Mouse (Mus musculus): ENCODE results near the gene Ano2. TPM values are rescaled to one million over a fixed set of nuclear protein-coding genes. Genes with fewer than 3 reads are reported as not detected.

The Ano2 gene
- polyA plus RNA-seq, 1 experiment from 2014 or later = 0.27 TPM

DNA sequence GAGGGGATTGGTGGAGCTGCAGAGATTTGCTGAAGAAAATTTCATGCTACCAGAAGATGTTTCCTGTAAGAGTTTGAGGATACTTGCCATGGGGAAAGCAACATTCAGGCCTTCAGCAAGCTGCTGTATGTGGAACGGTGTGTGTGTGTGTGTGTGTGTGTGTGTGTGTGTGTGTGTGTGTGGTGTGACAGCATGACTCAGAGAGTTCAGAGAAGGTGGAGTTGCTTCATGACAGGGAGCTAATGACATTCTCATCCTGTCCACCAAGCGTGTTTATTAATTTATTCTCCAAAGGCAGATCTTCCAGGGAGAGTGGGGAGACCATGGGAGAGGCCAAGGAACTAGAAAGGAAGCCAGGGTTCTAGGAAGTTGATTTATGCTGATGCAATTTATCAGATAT is 26.3 kb upstream of the Ano2 start:
- Histone ChIP-seq H3K36me3 (ENCODE audit: control insufficient read depth, insufficient read depth, low read length) (no peaks in the 10 kb centered on the region), H3K9ac (ENCODE audit: low read depth, low read length) (no peak overlapping the region), H3K4me3 (ENCODE audit: low read length) (no peak overlapping the region), H3K4me1 (ENCODE audit: control insufficient read depth, insufficient read depth, low read length) (no peaks in the 10 kb centered on the region), H3K9me3 (ENCODE audit: control insufficient read depth, low read length) (no peaks in the 10 kb centered on the region), H3K4me2 (replicated peaks; ENCODE audit: low read depth, low read length) (no peak overlapping the region), H3K27ac (ENCODE audit: low read depth, low read length) (no peak overlapping the region), H3K27me3 (ENCODE audit: control insufficient read depth, insufficient read depth, low read length) (no peaks in the 10 kb centered on the region)
- ATAC-seq (ENCODE audit: low FRiP score, low TSS enrichment) = no peak
- 70% methylated on average over 2 of the region's 2 CpGs for WGBS

DNA sequence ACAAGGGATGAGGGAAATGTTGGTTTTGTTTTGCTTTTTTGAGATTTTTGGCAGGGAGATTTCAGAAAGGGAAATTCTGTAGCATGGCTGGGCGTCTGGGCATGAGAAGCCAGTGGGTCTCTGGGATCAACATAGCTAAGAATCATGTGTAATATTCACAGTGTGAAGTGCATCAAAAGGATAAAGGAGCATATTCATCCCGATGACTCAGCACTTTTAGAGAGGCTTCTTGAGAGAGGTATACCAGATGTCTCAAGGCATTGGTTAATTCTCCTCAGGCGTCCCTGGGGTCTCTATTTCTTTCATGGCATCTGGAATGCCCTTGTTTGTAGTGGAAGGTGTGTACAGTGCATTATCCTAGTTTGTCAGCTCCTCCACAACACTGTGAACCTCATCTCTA is 18.4 kb upstream of the Ano2 start:
- H3K4me2 ChIP-seq (replicated peaks; ENCODE audit: low read depth, low read length) = no peak overlapping the region
- no peaks in the 10 kb centered on the region for H3K4me1 ChIP-seq (ENCODE audit: control insufficient read depth, insufficient read depth, low read length)
- no peak overlapping the region for H3K9ac ChIP-seq (ENCODE audit: low read depth, low read length)
- no peak overlapping the region for H3K27ac ChIP-seq (ENCODE audit: low read depth, low read length)
- no peak for ATAC-seq (ENCODE audit: low FRiP score, low TSS enrichment)
- WGBS = 86% methylated on average over 3 of the region's 3 CpGs
- no peaks in the 10 kb centered on the region for H3K36me3 ChIP-seq (ENCODE audit: control insufficient read depth, insufficient read depth, low read length)
- no peak overlapping the region for H3K4me3 ChIP-seq (ENCODE audit: low read length)
- no peaks in the 10 kb centered on the region for H3K9me3 ChIP-seq (ENCODE audit: control insufficient read depth, low read length)
- H3K27me3 ChIP-seq (ENCODE audit: control insufficient read depth, insufficient read depth, low read length) = no peaks in the 10 kb centered on the region

DNA sequence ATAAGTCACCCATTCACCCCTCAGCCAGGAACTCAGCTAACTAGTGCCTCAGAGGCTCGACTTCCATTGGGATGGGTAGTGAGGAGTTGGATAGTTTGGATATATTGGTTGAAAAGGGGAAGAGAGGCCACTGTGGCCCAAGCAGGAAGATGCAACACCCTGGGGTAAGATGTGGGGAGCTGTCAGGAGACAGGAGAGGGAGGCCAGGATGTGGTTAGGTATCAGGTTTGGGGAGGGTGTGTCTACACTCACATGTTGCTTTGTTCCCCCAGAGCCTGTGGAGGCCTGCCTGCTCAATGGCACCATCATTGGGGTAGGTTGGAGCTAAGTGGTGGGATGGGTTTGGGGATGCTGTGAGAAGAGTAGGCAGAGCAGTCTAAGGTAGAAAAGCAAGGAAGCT is 11.7 kb upstream of the Ano2 start:
- no peak overlapping the region for H3K4me3 ChIP-seq (ENCODE audit: low read length)
- H3K9ac ChIP-seq (ENCODE audit: low read depth, low read length) = no peak overlapping the region
- no peak for ATAC-seq (ENCODE audit: low FRiP score, low TSS enrichment)
- no peaks in the 10 kb centered on the region for H3K36me3 ChIP-seq (ENCODE audit: control insufficient read depth, insufficient read depth, low read length)
- 77% methylated on average over 1 of the region's 1 CpGs for WGBS
- H3K27ac ChIP-seq (ENCODE audit: low read depth, low read length) = no peak overlapping the region
- H3K27me3 ChIP-seq (ENCODE audit: control insufficient read depth, insufficient read depth, low read length) = no peaks in the 10 kb centered on the region
- H3K9me3 ChIP-seq (ENCODE audit: control insufficient read depth, low read length) = no peaks in the 10 kb centered on the region
- no peak overlapping the region for H3K4me2 ChIP-seq (replicated peaks; ENCODE audit: low read depth, low read length)
- H3K4me1 ChIP-seq (ENCODE audit: control insufficient read depth, insufficient read depth, low read length) = 0 out of 2 replicates have a peak, but pooled peaks cover 6% of the 10 kb centered on the region

DNA sequence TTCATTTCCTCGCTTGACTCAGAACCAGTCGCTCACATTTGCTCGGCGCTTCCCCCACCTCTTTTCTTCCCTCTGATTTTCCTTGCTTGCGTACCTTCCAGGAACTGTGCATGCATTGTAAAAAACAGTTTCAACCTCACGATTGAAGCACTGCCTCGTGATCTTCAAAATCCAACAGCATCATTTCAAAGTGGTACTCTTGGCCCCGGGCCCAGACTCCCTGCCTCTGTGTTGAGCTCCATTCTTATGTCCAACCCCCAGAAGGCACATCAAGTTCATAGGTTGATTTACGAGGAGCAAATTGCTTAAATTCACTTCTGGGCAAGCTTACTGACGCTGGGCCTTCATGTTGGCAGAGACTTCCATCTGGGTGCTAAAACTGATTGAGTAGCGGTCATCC is 9.6 kb upstream of the Ano2 start:
- WGBS = 37% methylated on average over 11 of the region's 11 CpGs
- H3K9ac ChIP-seq (ENCODE audit: low read depth, low read length) = no peak overlapping the region

DNA sequence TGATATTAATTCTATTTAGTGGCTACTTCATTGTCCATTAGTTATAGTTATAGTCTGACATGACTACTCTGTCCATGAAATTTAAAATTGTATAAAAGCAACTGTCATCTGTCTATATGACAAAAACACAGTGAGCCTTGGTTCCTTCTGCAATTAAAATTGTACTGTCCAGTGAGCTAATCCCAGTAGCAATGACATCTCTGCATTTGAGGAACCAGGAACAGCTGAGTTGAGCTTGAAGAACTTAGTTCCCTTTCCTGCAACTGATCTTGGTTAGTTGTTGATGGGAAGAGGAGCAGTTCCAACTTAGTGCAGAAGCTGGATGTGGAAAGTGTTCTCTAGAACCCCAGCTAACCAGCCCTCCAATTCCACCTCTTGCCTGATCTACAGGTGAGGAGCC is 4.8 kb upstream of the Ano2 start:
- Histone ChIP-seq H3K4me3 (ENCODE audit: low read length) (no peak overlapping the region), H3K4me2 (replicated peaks; ENCODE audit: low read depth, low read length) (no peak overlapping the region), H3K27me3 (ENCODE audit: control insufficient read depth, insufficient read depth, low read length) (no peaks in the 10 kb centered on the region), H3K9ac (ENCODE audit: low read depth, low read length) (no peak overlapping the region), H3K4me1 (ENCODE audit: control insufficient read depth, insufficient read depth, low read length) (peaks cover 12% of the 10 kb centered on the region; the same call in 1 of the 2 replicates), H3K27ac (ENCODE audit: low read depth, low read length) (no peak overlapping the region), H3K9me3 (ENCODE audit: control insufficient read depth, low read length) (no peaks in the 10 kb centered on the region), H3K36me3 (ENCODE audit: control insufficient read depth, insufficient read depth, low read length) (no peaks in the 10 kb centered on the region)
- no peak for ATAC-seq (ENCODE audit: low FRiP score, low TSS enrichment)

More for the DNA sequence above, 9.6 kb upstream of the Ano2 start:
- Histone ChIP-seq H3K4me2 (replicated peaks; ENCODE audit: low read depth, low read length) (no peak overlapping the region), H3K36me3 (ENCODE audit: control insufficient read depth, insufficient read depth, low read length) (no peaks in the 10 kb centered on the region), H3K27me3 (ENCODE audit: control insufficient read depth, insufficient read depth, low read length) (no peaks in the 10 kb centered on the region), H3K9me3 (ENCODE audit: control insufficient read depth, low read length) (no peaks in the 10 kb centered on the region), H3K4me3 (ENCODE audit: low read length) (no peak overlapping the region), H3K27ac (ENCODE audit: low read depth, low read length) (no peak overlapping the region), H3K4me1 (ENCODE audit: control insufficient read depth, insufficient read depth, low read length) (0 out of 2 replicates have a peak, but pooled peaks cover 6% of the 10 kb centered on the region)
- no peak for ATAC-seq (ENCODE audit: low FRiP score, low TSS enrichment)

DNA sequence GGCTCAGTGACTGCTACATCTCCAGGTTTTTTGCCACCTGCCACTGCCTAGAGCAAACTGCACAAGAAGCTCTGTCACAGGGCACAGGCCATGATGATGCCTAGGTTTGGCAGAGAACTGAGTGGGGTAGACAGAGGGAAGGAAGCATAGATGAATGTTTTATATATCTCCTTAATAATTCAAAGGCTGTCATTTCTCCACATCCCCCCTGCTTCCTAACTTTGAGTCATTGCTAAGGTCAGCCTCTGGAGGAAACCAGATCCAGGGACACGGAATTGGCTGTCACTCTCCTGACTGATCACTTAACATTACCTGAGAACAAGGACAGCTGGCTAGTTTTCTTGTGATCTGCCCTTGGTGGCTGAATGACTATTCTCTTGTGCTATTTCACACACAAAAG is 2.2 kb upstream of the Ano2 start:
- no peak for ATAC-seq (ENCODE audit: low FRiP score, low TSS enrichment)
- no peak overlapping the region for H3K27ac ChIP-seq (ENCODE audit: low read depth, low read length)
- no peaks in the 10 kb centered on the region for H3K9me3 ChIP-seq (ENCODE audit: control insufficient read depth, low read length)
- H3K36me3 ChIP-seq (ENCODE audit: control insufficient read depth, insufficient read depth, low read length) = no peaks in the 10 kb centered on the region
- H3K9ac ChIP-seq (ENCODE audit: low read depth, low read length) = no peak overlapping the region
- H3K4me3 ChIP-seq (ENCODE audit: low read length) = no peak overlapping the region
- no peaks in the 10 kb centered on the region for H3K27me3 ChIP-seq (ENCODE audit: control insufficient read depth, insufficient read depth, low read length)
- whole genome bisulfite sequencing = 16% methylated on average over 1 of the region's 1 CpGs
- H3K4me2 ChIP-seq (replicated peaks; ENCODE audit: low read depth, low read length) = no peak overlapping the region
- peaks cover 11% of the 10 kb centered on the region; the same call in 1 of the 2 replicates for H3K4me1 ChIP-seq (ENCODE audit: control insufficient read depth, insufficient read depth, low read length)

DNA sequence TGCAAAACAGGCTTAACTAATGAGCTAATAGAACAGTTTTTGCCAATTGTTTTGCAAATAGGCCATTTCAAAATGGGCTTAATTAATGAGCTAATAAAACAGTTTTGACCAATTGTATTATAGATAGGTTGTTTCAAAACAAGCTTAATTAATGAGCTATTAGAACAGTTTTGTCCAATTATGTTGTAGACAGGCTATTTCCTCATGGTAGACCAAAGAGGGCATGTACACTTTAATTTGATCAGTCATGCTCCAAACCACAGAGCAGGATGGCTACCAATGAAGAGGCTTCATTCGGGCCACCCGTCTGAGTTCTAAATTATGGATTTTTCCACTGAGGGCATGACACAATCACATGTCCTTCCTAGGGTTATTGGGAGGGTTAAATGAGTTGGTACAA is 10.9 kb downstream of the Ano2 start:
- H3K27me3 ChIP-seq (ENCODE audit: control insufficient read depth, insufficient read depth, low read length) = no peaks in the 10 kb centered on the region
- no peaks in the 10 kb centered on the region for H3K9me3 ChIP-seq (ENCODE audit: control insufficient read depth, low read length)
- H3K36me3 ChIP-seq (ENCODE audit: control insufficient read depth, insufficient read depth, low read length) = no peaks in the 10 kb centered on the region
- H3K4me2 ChIP-seq (replicated peaks; ENCODE audit: low read depth, low read length) = no peak overlapping the region
- H3K4me3 ChIP-seq (ENCODE audit: low read length) = no peak overlapping the region
- WGBS = 92% methylated on average over 2 of the region's 2 CpGs
- no peaks in the 10 kb centered on the region for H3K4me1 ChIP-seq (ENCODE audit: control insufficient read depth, insufficient read depth, low read length)
- no peak overlapping the region for H3K9ac ChIP-seq (ENCODE audit: low read depth, low read length)
- ATAC-seq (ENCODE audit: low FRiP score, low TSS enrichment) = no peak
- no peak overlapping the region for H3K27ac ChIP-seq (ENCODE audit: low read depth, low read length)

DNA sequence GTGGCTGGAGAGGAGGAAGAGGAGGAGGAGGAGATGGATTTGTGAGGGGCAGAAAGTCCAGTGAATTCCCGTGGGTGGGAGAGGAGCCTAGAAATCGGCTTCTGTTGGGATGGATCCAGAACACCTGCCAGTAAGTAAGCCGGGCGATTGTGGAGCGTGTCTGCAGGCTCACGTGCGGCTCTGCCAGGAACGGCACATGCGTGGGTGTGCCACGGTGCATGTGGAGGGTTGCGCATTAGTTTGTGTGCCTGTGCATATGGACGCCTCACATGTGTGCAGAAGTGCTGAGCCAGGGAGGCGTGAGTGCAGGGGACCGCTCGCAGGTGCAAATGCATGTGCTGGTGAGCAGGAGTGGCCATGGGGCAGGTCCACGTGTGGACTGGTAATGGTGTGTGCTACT is 21.0 kb downstream of the Ano2 start:
- Histone ChIP-seq H3K27me3 (ENCODE audit: control insufficient read depth, insufficient read depth, low read length) (no peaks in the 10 kb centered on the region), H3K9ac (ENCODE audit: low read depth, low read length) (no peak overlapping the region), H3K4me3 (ENCODE audit: low read length) (no peak overlapping the region), H3K9me3 (ENCODE audit: control insufficient read depth, low read length) (no peaks in the 10 kb centered on the region), H3K27ac (ENCODE audit: low read depth, low read length) (no peak overlapping the region), H3K36me3 (ENCODE audit: control insufficient read depth, insufficient read depth, low read length) (no peaks in the 10 kb centered on the region), H3K4me1 (ENCODE audit: control insufficient read depth, insufficient read depth, low read length) (no peaks in the 10 kb centered on the region), H3K4me2 (replicated peaks; ENCODE audit: low read depth, low read length) (no peak overlapping the region)
- no peak for ATAC-seq (ENCODE audit: low FRiP score, low TSS enrichment)
- 81% methylated on average over 16 of the region's 16 CpGs for WGBS

DNA sequence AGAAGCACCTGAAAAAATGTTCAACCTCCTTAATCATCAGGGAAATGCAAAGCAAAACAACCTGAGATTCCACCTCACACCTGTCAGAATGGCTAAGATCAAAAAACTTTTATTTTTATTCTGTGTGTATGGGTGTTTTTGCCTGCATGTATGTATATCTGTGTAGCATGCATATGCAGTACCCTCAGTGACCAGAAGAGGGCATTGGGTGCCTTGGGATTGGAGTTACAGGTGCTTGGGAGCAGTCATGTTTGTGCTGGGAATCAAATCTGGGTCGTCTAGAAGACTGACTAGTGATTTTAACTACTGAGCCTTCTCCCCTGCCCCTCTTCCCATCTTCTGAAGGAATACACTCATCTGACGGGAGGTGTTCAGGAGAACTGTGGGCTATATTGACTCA is 36.2 kb downstream of the Ano2 start:
- Histone ChIP-seq H3K9me3 (ENCODE audit: control insufficient read depth, low read length) (no peaks in the 10 kb centered on the region), H3K4me2 (replicated peaks; ENCODE audit: low read depth, low read length) (no peak overlapping the region), H3K4me1 (ENCODE audit: control insufficient read depth, insufficient read depth, low read length) (no peaks in the 10 kb centered on the region), H3K36me3 (ENCODE audit: control insufficient read depth, insufficient read depth, low read length) (no peaks in the 10 kb centered on the region), H3K27ac (ENCODE audit: low read depth, low read length) (no peak overlapping the region), H3K4me3 (ENCODE audit: low read length) (no peak overlapping the region), H3K9ac (ENCODE audit: low read depth, low read length) (no peak overlapping the region), H3K27me3 (ENCODE audit: control insufficient read depth, insufficient read depth, low read length) (no peaks in the 10 kb centered on the region)
- 87% methylated on average over 2 of the region's 2 CpGs for whole genome bisulfite sequencing
- no peak for ATAC-seq (ENCODE audit: low FRiP score, low TSS enrichment)

DNA sequence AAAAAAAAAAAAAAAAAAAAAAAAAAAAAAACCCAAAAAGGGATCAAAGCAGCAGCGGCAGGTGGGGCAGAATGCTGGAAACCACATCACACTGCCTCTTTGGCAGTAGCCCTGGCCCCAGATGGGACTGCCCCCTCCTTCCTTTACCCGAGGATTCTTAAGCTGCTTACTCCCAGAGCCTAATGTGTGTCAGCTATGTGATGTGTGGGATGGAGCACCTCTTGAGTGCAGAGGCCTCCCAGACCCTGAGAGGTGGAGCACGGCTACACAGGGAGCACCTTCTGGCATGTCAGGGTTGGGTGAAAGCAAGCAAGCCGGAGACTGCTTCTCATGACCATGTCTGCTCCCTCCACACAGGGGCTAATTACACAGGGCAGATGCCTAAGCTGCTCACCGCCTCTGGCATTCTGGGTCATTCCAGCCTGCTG is 37.3 kb downstream of the Ano2 start:
- Histone ChIP-seq H3K9me3 (ENCODE audit: control insufficient read depth, low read length) (no peaks in the 10 kb centered on the region), H3K36me3 (ENCODE audit: control insufficient read depth, insufficient read depth, low read length) (no peaks in the 10 kb centered on the region), H3K27me3 (ENCODE audit: control insufficient read depth, insufficient read depth, low read length) (no peaks in the 10 kb centered on the region), H3K4me3 (ENCODE audit: low read length) (no peak overlapping the region), H3K9ac (ENCODE audit: low read depth, low read length) (no peak overlapping the region), H3K4me1 (ENCODE audit: control insufficient read depth, insufficient read depth, low read length) (no peaks in the 10 kb centered on the region), H3K27ac (ENCODE audit: low read depth, low read length) (no peak overlapping the region), H3K4me2 (replicated peaks; ENCODE audit: low read depth, low read length) (no peak overlapping the region)
- 71% methylated on average over 5 of the region's 5 CpGs for WGBS
- ATAC-seq (ENCODE audit: low FRiP score, low TSS enrichment) = no peak
